Mouse (Mus musculus): ENCODE data around the gene Usp6nl. TPM values are rescaled to one million over a fixed set of nuclear protein-coding genes. Genes with fewer than 3 reads are reported as not detected.

Usp6nl gene
- total and polyA plus RNA-seq, 2 experiments from 2014 or later = 5.7 to 16.7 TPM

DNA sequence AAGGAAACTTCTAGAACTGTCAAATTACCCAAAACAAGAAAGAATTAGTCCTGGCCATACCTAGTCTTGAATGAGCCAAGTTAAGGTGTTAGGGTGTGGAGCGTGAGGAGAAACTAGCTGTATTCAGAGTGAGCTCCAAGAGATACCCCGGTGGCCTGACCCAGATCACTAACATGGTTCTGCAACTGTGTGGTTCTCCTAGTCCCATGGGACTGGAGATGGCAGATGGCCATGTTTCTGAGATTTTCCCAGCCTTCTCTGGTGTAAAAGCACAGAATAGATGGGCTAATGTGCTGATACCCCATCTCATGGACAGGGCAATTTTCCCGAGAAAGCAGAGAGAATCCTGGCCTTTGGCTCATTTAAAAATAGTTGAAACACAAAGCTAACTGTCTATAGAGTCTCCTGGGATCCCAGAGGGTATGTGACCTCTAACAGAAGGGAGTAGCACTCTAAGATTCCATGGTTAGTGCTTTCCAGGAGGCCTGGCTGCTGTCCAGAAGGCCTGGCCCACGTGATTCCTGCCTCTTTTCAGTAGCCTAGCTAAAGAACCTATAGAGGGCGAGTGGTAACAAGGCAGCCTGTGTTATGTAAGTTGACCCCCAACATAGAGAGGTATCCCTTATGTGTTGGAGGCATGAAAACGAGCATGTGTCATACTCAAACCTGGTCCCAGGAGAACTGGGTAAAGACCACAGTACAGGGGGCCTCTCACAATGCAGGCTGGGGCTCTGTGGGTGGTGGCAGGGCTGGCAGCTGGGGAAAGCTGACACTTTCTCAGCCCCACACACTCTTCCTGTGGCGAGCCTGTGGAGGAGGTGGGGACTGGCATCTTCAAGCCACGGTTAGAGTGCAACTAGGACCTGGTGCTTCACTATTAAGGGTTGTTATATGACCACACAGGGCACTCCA lies 160.9 kb downstream of the Usp6nl start:
- H3K4me2 ChIP-seq (ENCODE audit: low read depth, low read length, poor library complexity, severe bottlenecking) = no peak overlapping the region
- H3K4me3 ChIP-seq (ENCODE audit: low read depth, low read length) = no peak overlapping the region
- no peak overlapping the region for H3K27ac ChIP-seq (ENCODE audit: low read depth, low read length)
- H3K4me1 ChIP-seq (ENCODE audit: insufficient read depth, low read length) = peaks cover 5% of the 10 kb centered on the region; the same call in 1 of the 2 replicates
- ATAC-seq (ENCODE audit: low FRiP score) (peak; percentile 35; the same call in 1 of the 2 replicates), DNase-seq (ENCODE audit: low spot score) (peak; percentile 52)
- 38% methylated on average over 8 of the region's 8 CpGs for WGBS
- H3K9ac ChIP-seq (replicated peaks; ENCODE audit: low read length, poor library complexity, severe bottlenecking) = no peak overlapping the region
- H3K27me3 ChIP-seq (ENCODE audit: insufficient read depth, low read length) = no peaks in the 10 kb centered on the region
- no peaks in the 10 kb centered on the region for H3K36me3 ChIP-seq (ENCODE audit: insufficient read depth, low read length)
- no peak for TF ChIP-seq CTCF (IDR thresholded peaks at IDR 0.05)
- no peaks in the 10 kb centered on the region for H3K9me3 ChIP-seq (ENCODE audit: low read length)

DNA sequence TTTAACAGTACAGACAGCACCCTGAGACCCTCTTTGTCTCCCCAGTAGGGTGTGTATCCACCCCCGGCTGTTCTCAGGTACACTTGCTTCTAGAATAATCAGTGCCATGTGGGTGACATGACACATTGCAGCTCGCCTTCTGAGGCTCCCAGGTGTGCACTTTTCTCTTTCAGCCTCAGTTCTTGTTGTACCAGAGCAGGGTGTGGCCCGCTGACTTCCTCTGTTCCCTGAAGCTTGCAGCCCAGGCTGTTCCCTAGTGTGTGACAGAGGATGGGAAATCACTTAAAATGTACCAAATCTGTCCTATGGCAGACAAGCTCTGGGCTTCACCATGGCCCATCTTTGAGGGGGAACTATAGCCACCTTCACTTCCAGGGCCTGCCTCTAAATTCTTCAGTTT lies 161.7 kb downstream of the Usp6nl start:
- DNase-seq (ENCODE audit: low spot score) = no peak
- no peak for ATAC-seq (ENCODE audit: low FRiP score)
- Histone ChIP-seq H3K4me2 (ENCODE audit: low read depth, low read length, poor library complexity, severe bottlenecking) (no peak overlapping the region), H3K9me3 (ENCODE audit: low read length) (no peaks in the 10 kb centered on the region), H3K4me3 (ENCODE audit: low read depth, low read length) (no peak overlapping the region), H3K9ac (replicated peaks; ENCODE audit: low read length, poor library complexity, severe bottlenecking) (no peak overlapping the region), H3K4me1 (ENCODE audit: insufficient read depth, low read length) (peaks cover 2% of the 10 kb centered on the region; the same call in 1 of the 2 replicates), H3K27ac (ENCODE audit: low read depth, low read length) (no peak overlapping the region), H3K27me3 (ENCODE audit: insufficient read depth, low read length) (no peaks in the 10 kb centered on the region), H3K36me3 (ENCODE audit: insufficient read depth, low read length) (no peaks in the 10 kb centered on the region)
- no peak for TF ChIP-seq CTCF (IDR thresholded peaks at IDR 0.05)
- WGBS = 84% methylated on average over 3 of the region's 3 CpGs

DNA sequence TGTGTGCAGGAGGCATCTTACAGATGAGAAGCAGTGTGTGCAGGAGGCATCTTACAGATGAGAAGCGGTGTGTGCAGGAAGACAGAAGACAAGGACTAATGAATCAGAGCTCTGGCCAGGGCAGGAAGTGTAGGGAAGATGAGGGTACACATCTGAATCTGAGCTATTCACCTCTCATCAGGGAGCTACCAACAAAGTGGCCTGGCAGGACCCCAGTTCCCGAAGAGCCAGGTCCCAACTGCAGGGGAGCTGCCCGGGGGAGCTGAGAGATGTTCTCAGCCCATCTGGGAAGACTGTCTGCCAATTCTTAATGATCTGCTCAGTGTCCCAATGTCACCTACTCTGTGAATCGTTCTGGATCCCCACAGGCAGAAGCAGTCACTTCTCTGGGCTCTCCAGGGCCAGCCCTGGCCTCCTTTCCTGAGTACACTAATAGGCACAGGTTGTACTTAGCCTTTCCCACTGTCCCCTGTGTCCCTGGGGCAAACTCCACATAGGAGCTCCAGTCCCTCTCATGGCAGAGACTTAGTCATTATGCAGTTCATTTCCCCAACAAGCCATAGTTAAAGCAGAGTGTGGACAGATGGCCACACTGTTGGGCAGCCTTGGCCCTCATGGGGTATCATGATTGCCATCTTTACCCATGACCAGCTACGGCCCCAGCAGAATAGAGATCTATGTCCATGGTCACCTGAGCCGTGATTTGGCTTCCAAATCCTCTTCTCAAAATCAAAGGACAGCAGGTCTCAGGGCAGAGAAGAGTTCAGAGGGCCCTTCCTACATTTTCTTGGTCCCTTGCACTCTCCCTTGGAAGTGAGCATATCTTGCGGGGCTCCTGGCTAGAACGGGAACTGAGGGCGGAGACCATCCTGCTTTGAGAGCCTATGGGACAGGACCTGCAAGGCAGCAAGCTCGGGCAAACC lies 165.4 kb downstream of the Usp6nl start:
- H3K36me3 ChIP-seq (ENCODE audit: insufficient read depth, low read length) = no peaks in the 10 kb centered on the region
- 83% methylated on average over 10 of the region's 10 CpGs for WGBS
- TF ChIP-seq CTCF (IDR thresholded peaks at IDR 0.05) = no peak
- H3K27ac ChIP-seq (ENCODE audit: low read depth, low read length) = no peak overlapping the region
- H3K4me1 ChIP-seq (ENCODE audit: insufficient read depth, low read length) = no peaks in the 10 kb centered on the region
- H3K4me2 ChIP-seq (ENCODE audit: low read depth, low read length, poor library complexity, severe bottlenecking) = no peak overlapping the region
- ATAC-seq (ENCODE audit: low FRiP score) = no peak
- no peak overlapping the region for H3K9ac ChIP-seq (replicated peaks; ENCODE audit: low read length, poor library complexity, severe bottlenecking)
- no peak for DNase-seq (ENCODE audit: low spot score)
- no peaks in the 10 kb centered on the region for H3K27me3 ChIP-seq (ENCODE audit: insufficient read depth, low read length)
- H3K9me3 ChIP-seq (ENCODE audit: low read length) = no peaks in the 10 kb centered on the region
- no peak overlapping the region for H3K4me3 ChIP-seq (ENCODE audit: low read depth, low read length)

DNA sequence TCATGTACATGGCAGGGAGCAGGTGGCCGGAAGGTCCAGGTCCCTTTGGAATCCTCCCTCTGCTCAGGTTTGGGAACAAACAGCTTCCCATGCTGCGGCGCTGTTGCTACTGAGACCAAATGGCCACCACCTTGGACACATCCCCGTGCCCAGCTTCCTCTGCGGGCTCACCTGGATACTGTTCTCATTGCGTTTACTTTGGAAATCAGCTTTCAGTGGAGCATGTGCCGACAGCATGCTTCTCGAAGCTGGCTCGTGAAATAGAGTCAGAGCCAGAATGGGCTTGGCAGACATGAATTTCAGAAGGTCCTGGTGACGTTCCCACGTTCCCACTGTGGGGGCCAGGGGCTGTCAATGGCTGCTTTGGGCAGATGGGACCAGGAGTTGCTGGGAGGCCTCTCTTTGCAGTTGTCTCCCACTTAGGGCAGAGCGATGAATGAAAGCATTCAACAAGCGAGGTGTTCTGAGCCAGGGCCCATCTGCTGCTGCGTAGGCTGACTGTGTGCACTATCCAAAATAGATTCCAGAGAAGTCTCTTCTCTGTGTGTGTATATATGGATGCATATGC lies 166.1 kb downstream of the Usp6nl start:
- Histone ChIP-seq H3K9ac (replicated peaks; ENCODE audit: low read length, poor library complexity, severe bottlenecking) (no peak overlapping the region), H3K4me1 (ENCODE audit: insufficient read depth, low read length) (no peaks in the 10 kb centered on the region), H3K27me3 (ENCODE audit: insufficient read depth, low read length) (no peaks in the 10 kb centered on the region), H3K9me3 (ENCODE audit: low read length) (no peaks in the 10 kb centered on the region), H3K4me2 (ENCODE audit: low read depth, low read length, poor library complexity, severe bottlenecking) (no peak overlapping the region), H3K27ac (ENCODE audit: low read depth, low read length) (no peak overlapping the region), H3K4me3 (ENCODE audit: low read depth, low read length) (no peak overlapping the region), H3K36me3 (ENCODE audit: insufficient read depth, low read length) (no peaks in the 10 kb centered on the region)
- no peak for DNase-seq (ENCODE audit: low spot score)
- ATAC-seq (ENCODE audit: low FRiP score) = no peak
- no peak for TF ChIP-seq CTCF (IDR thresholded peaks at IDR 0.05)
- WGBS = 88% methylated on average over 14 of the region's 14 CpGs

DNA sequence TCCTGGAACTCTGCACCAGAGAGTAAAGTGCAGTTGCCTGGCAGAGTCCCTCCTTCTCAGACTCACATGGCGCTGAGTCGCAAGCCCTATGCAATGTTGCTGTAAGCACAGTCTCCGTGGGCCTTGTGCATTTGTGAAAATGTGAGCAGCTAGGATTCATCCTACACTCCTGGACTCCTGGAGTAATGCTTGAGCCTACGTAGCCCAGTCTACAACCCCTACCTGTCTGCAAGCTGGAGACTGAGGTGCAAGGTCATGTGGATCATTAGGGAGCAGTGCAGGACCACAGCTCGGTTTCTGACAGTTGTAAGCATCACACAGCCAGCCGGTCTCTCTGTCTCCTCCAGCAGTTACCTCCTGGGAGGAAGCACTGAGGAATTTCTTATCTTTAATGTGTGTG lies 167.6 kb downstream of the Usp6nl start:
- 88% methylated on average over 6 of the region's 6 CpGs for WGBS
- no peak overlapping the region for H3K4me3 ChIP-seq (ENCODE audit: low read depth, low read length)

More for the DNA sequence above, 167.6 kb downstream of the Usp6nl start:
- no peak overlapping the region for H3K27ac ChIP-seq (ENCODE audit: low read depth, low read length)
- no peaks in the 10 kb centered on the region for H3K27me3 ChIP-seq (ENCODE audit: insufficient read depth, low read length)
- DNase-seq (ENCODE audit: low spot score) (no peak), ATAC-seq (ENCODE audit: low FRiP score) (no peak)
- no peaks in the 10 kb centered on the region for H3K9me3 ChIP-seq (ENCODE audit: low read length)
- H3K4me2 ChIP-seq (ENCODE audit: low read depth, low read length, poor library complexity, severe bottlenecking) = no peak overlapping the region
- H3K36me3 ChIP-seq (ENCODE audit: insufficient read depth, low read length) = no peaks in the 10 kb centered on the region
- TF ChIP-seq CTCF (IDR thresholded peaks at IDR 0.05) = no peak
- H3K4me1 ChIP-seq (ENCODE audit: insufficient read depth, low read length) = no peaks in the 10 kb centered on the region
- H3K9ac ChIP-seq (replicated peaks; ENCODE audit: low read length, poor library complexity, severe bottlenecking) = no peak overlapping the region
